Mouse (Mus musculus) liver, embryonic 15.5 days (tissue): ENCODE measurements around the gene Srpr. TPM values are rescaled to one million over a fixed set of nuclear protein-coding genes. Genes with fewer than 3 reads are reported as not detected.

Experiments used
- ATAC-seq: fragments of 200-750 bp; cut with Nextera tagmentation; 2 replicates; pipeline ENCODE4 v1.8.0; 2017; ENCODE audit warnings: moderate number of reproducible peaks, mild to moderate bottlenecking, moderate library complexity; ENCODE audit not compliant: insufficient read depth
- H3K27ac ChIP-seq: fragments of 300-500 bp; sonication (generic); replicated peaks from 2 replicates; pipeline ENCODE4 v1.5.1; 2015; ENCODE audit warnings: mild to moderate bottlenecking, inconsistent platforms
- H3K27me3 ChIP-seq: fragments of 300-500 bp; sonication (generic); 2 replicates; pipeline ENCODE4 v1.6.1; 2015; ENCODE audit warnings: mild to moderate bottlenecking, inconsistent platforms
- H3K36me3 ChIP-seq: fragments of 300-500 bp; sonication (generic); replicated peaks from 2 replicates; pipeline ENCODE4 v1.6.1; 2015; ENCODE audit warnings: moderate library complexity, mild to moderate bottlenecking, inconsistent platforms
- H3K4me1 ChIP-seq: fragments of 300-500 bp; sonication (generic); replicated peaks from 2 replicates; pipeline ENCODE4 v1.6.1; 2015; ENCODE audit warnings: inconsistent platforms
- H3K4me2 ChIP-seq: fragments of 300-500 bp; sonication (generic); 2 replicates; pipeline ENCODE4 v1.6.1; 2015; ENCODE audit warnings: moderate library complexity, mild to moderate bottlenecking, inconsistent platforms
- H3K4me3 ChIP-seq: fragments of 300-500 bp; sonication (generic); replicated peaks from 2 replicates; pipeline ENCODE4 v1.5.1; 2015; ENCODE audit warnings: mild to moderate bottlenecking, inconsistent platforms
- H3K9ac ChIP-seq: fragments of 300-500 bp; sonication (generic); 2 replicates; pipeline ENCODE4 v1.6.1; 2015; ENCODE audit warnings: moderate library complexity, mild to moderate bottlenecking, inconsistent platforms
- H3K9me3 ChIP-seq: fragments of 300-500 bp; sonication (generic); replicated peaks from 2 replicates; pipeline ENCODE4 v1.6.1; 2016; ENCODE audit warnings: inconsistent platforms
- WGBS: fragments of 180-500 bp; shearing (Covaris S2); methylation state at CpG from one replicate; pipeline ENCODE4 v1.1.7; 2015; ENCODE audit warnings: mixed read lengths; ENCODE audit not compliant: insufficient replicate concordance; 5-methylcytosine and 5-hydroxymethylcytosine counted together
- polyA plus RNA-seq: library from polyadenylated mRNA; unstranded; fragments of >200 nt; fragmentation: Nextera tagmentation; extraction: Ambion mirVana; gene quantifications from 2 replicates; pipeline ENCODE4 v1.2.1, GENCODE M21; 2015

Gene Srpr
- polyA plus RNA-seq, 1 experiment from 2014 or later: 52.7 TPM

DNA sequence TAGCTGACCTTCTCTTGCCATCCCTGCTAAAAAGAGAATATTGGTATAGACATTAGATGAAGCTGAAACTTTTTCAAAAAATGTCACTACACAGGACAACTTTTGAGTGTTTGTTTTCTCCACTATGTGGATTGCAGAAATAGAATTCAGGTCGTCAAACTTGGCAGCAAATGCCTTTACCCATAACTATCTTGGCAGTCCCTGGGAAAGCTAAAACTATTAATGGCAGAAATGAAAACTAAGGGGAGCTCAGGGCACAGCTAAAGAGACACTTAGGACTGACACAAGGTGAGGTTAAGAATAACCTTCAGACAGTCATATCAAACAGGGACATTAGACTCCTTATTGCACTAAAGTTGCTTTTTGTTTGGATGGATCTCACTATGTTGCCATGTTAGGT is 18.0 kb downstream of the Srpr start:
- H3K27ac ChIP-seq: no peak overlapping the region

DNA sequence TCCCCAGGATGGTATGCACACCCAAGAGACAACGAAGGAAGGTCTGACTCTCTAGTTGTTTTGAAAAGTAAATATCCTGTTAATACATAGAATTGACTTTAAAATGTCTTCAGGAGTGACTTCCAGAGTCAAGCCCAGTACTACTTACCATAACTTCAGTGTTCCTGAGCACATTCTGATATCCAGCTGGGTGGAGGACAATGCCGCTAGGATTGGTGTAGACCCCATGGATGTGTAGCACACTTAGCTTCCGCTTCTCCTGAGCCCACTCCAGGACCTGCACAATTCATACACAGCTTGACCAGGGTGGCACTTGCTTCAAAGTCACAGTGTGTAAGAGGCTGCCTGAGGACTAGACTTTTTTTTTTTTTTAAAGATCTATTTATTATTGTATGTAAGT is 23.5 kb downstream of the Srpr start:
- Histone ChIP-seq H3K4me3 (no peak overlapping the region), H3K4me1 (no peaks in the 10 kb centered on the region), H3K9me3 (no peaks in the 10 kb centered on the region), H3K27me3 (no peaks in the 10 kb centered on the region), H3K4me2 (no peak overlapping the region), H3K27ac (no peak overlapping the region), H3K36me3 (peaks cover 46% of the 10 kb centered on the region), H3K9ac (no peak overlapping the region)
- ATAC-seq: no peak
- WGBS: 87% methylated on average over 3 of the region's 3 CpGs

More for the DNA sequence above, 18.0 kb downstream of the Srpr start:
- Histone ChIP-seq H3K36me3 (peaks cover 76% of the 10 kb centered on the region), H3K9ac (no peak overlapping the region), H3K4me3 (no peak overlapping the region), H3K9me3 (no peaks in the 10 kb centered on the region), H3K27me3 (no peaks in the 10 kb centered on the region), H3K4me1 (no peaks in the 10 kb centered on the region), H3K4me2 (no peak overlapping the region)
- WGBS: 57% methylated on average over 1 of the region's 1 CpGs
- ATAC-seq: no peak

DNA sequence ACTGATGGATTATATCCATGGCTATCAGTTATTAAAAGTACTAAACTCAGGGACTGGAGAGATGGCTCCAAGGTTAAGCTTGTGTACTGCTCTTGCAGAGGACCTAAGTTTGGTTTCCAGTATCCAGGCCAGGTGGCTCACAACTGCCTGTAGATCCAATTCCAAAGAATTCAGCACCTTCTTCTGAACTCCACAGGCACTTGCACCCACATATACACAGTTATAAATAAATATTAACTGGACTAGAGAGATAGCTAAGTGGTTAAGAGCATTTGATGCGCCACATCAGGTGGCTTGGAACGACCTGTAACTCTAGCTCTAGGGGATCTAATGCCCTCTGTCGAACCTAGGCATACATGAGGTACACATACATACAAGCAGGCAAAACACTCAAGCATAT is 28.7 kb downstream of the Srpr start:
- no peak overlapping the region for H3K4me3 ChIP-seq

DNA sequence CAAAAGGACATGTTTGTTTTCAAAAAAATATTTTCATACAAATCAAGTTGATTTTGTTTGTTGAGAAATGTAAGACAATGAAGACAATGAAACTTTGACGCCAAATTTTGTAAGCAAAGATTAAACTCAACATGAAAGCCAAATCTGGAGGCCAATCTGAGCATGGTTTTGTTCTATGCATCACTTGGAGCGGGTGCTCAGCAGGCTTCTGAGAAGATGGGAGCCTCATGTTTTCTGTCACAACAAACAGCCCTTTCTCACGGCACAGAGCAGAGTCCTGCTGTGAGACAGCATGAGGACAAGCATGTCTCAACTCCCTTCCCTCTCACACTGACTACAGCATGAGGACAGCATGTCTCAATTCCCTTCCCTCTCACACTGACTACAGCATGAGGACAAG is 36.0 kb downstream of the Srpr start:
- Histone ChIP-seq H3K4me3 (no peak overlapping the region), H3K4me2 (no peak overlapping the region), H3K36me3 (peaks cover 14% of the 10 kb centered on the region), H3K27ac (no peak overlapping the region), H3K4me1 (no peaks in the 10 kb centered on the region), H3K9me3 (no peaks in the 10 kb centered on the region), H3K9ac (no peak overlapping the region), H3K27me3 (no peaks in the 10 kb centered on the region)
- ATAC-seq: no peak
- 69% methylated on average over 3 of the region's 3 CpGs for WGBS

More for the DNA sequence above, 28.7 kb downstream of the Srpr start:
- no peaks in the 10 kb centered on the region for H3K4me1 ChIP-seq
- no peak overlapping the region for H3K9ac ChIP-seq
- no peaks in the 10 kb centered on the region for H3K9me3 ChIP-seq
- no peak overlapping the region for H3K27ac ChIP-seq
- H3K36me3 ChIP-seq: peaks cover 22% of the 10 kb centered on the region; the same call in 1 of the 2 replicates
- no peak overlapping the region for H3K4me2 ChIP-seq
- 78% methylated on average over 3 of the region's 3 CpGs for WGBS
- H3K27me3 ChIP-seq: no peaks in the 10 kb centered on the region
- no peak for ATAC-seq

DNA sequence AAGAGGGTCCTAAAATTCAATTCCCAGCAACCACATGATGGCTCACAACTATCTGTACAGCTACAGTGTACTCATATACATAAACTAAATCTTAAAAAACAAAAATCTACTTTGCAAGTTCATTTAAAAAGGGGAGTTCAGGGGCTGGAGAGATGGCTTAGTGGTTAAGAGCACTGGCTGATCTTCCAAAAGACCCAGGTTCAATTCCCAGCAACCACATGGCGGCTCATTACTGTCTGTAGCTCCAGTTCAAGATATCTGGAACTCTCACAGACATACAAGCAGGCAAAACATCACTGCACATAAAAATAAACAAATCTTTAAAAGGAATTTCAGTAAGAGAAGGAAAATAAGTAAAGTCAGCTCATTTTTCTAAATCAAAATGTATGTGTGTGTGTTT is 38.4 kb downstream of the Srpr start:
- Histone ChIP-seq H3K9ac (no peak overlapping the region), H3K27me3 (no peaks in the 10 kb centered on the region), H3K4me3 (no peak overlapping the region), H3K9me3 (no peaks in the 10 kb centered on the region), H3K4me2 (no peak overlapping the region), H3K27ac (no peak overlapping the region), H3K36me3 (peaks cover 9% of the 10 kb centered on the region), H3K4me1 (no peaks in the 10 kb centered on the region)
- WGBS: 72% methylated on average over 1 of the region's 1 CpGs
- ATAC-seq: no peak

DNA sequence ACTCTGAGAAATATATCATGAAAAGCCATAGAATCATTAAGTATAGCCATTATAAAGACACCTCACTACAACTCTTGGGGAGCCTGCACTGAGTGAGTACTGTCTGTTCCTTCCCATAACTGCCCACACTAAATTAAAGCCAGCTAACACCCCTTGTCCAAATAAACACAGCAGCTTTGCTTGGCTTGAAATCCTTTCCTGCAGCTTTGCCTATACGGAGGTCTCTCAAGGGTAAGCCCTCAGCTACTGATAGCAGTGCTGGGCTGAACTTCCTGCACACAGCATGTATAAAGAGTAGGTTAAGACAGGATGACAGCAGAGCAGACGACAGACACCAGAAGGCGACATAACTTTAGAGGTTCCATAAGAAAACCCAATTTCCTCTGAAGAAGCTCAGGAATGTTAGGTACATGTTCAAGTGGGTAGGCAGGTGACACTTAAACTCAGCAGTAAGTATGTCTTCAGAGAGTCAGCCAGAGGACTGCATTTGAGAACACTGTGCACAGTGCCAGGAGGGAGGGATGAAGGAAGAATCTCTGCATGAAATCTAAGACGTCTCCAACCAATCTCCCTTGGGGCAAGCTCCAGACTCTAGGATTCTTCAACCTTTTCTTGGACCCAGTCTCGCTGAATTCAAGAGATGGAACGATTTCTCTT is 39.1 kb downstream of the Srpr start:
- H3K4me3 ChIP-seq: no peak overlapping the region
- 63% methylated on average over 6 of the region's 6 CpGs for WGBS
- H3K4me2 ChIP-seq: no peak overlapping the region
- peaks cover 6% of the 10 kb centered on the region for H3K36me3 ChIP-seq
- no peak overlapping the region for H3K9ac ChIP-seq
- no peaks in the 10 kb centered on the region for H3K9me3 ChIP-seq
- H3K27ac ChIP-seq: no peak overlapping the region
- no peak for ATAC-seq
- no peaks in the 10 kb centered on the region for H3K4me1 ChIP-seq
- no peaks in the 10 kb centered on the region for H3K27me3 ChIP-seq

DNA sequence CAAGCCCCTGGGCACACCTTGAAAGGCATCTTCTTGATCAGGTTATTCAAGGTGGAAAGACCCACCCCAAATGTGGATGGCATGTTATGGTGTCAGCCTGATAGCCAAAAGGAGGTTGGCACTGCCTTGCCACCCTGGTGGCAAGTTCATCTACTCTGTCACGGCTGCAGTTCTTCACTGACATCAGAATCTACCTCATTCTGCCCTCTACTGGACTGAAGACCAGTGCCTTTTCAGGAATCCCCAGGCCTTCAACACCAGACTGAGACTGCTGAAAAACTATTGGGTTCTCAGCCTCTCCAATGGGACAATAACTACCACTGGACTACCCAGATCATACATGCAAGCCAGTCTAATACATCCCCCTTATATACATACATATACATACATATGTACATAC is 39.8 kb downstream of the Srpr start:
- Histone ChIP-seq H3K9ac (no peak overlapping the region), H3K9me3 (no peaks in the 10 kb centered on the region), H3K27me3 (no peaks in the 10 kb centered on the region), H3K4me1 (no peaks in the 10 kb centered on the region), H3K27ac (no peak overlapping the region), H3K36me3 (0 out of 2 replicates have a peak, but pooled peaks cover 3% of the 10 kb centered on the region), H3K4me3 (no peak overlapping the region), H3K4me2 (no peak overlapping the region)
- WGBS: 76% methylated on average over 1 of the region's 1 CpGs
- no peak for ATAC-seq

DNA sequence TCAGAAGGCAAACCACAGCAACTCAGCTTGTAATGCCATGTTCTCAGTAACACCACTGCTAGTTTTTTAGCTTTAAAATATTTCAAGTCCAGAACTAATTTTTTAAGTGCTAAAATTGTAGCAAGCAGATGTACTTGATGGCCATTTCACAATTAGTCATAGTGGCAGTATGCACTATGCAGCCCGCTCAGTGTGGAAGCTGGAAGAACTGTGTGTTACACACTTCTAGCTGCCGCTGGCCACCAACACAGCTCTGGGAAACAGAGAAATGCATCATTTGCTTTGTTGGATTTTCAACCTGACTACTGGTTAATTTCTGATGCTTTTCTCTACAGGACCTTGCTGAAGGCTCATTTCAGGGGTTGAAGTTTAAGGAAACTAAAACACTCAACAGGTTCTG is 47.4 kb downstream of the Srpr start:
- H3K27ac ChIP-seq: no peak overlapping the region
- no peaks in the 10 kb centered on the region for H3K9me3 ChIP-seq
- no peak overlapping the region for H3K9ac ChIP-seq
- ATAC-seq: no peak
- no peaks in the 10 kb centered on the region for H3K4me1 ChIP-seq
- 85% methylated on average over 2 of the region's 2 CpGs for WGBS
- H3K27me3 ChIP-seq: no peaks in the 10 kb centered on the region
- no peak overlapping the region for H3K4me3 ChIP-seq
- no peak overlapping the region for H3K4me2 ChIP-seq
- no peaks in the 10 kb centered on the region for H3K36me3 ChIP-seq

DNA sequence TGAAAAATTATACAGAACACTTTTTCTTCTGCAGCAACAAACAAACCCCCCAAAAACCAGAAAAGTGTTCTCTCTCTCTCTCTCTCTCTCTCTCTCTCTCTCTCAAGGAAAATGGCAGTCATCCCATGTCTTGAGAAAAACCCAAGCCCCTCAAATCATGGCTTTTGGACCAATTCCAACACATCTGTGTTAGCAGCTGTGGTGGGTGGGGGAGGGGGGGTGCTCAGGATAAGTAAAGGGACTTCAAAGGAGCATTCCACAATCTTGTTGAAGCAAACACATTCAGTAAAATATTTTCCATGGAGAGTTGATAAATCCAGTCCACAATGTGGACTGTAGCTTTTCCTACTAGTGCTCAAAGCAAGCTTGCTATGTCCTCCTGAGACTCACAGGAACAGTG is 49.5 kb downstream of the Srpr start:
- no peak overlapping the region for H3K27ac ChIP-seq
- no peak overlapping the region for H3K9ac ChIP-seq
- H3K4me2 ChIP-seq: no peak overlapping the region
- H3K9me3 ChIP-seq: no peaks in the 10 kb centered on the region
- no peak for ATAC-seq
- no peak overlapping the region for H3K4me3 ChIP-seq
- no peaks in the 10 kb centered on the region for H3K36me3 ChIP-seq
- H3K27me3 ChIP-seq: no peaks in the 10 kb centered on the region
- no peaks in the 10 kb centered on the region for H3K4me1 ChIP-seq

DNA sequence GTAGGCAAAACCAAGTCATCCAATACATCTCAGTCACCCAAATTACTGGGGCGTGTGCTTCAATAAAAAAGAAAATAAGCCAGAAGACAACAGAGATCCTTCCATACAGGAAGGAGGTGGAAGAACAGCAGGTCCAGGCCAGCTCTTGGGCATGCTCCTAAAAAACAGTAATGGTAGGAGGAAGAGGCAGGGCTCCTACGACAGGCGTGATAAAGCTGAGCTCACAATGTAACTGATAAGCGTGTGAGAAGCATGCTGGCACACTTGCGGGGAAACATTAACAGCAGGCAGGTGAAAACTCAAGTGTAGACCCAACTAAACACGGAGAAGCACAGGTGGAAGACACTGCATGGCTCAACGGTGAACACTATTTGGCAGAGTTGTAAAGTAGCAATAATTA is 57.4 kb downstream of the Srpr start:
- WGBS: 43% methylated on average over 7 of the region's 7 CpGs
- peaks cover 10% of the 10 kb centered on the region for H3K4me1 ChIP-seq
- H3K27ac ChIP-seq: no peak overlapping the region
- ATAC-seq: no peak
- H3K4me2 ChIP-seq: no peak overlapping the region; the same call in 1 of the 2 replicates
- no peaks in the 10 kb centered on the region for H3K27me3 ChIP-seq
- no peak overlapping the region for H3K4me3 ChIP-seq
- no peak overlapping the region for H3K9ac ChIP-seq
- H3K36me3 ChIP-seq: no peaks in the 10 kb centered on the region
- H3K9me3 ChIP-seq: no peaks in the 10 kb centered on the region

DNA sequence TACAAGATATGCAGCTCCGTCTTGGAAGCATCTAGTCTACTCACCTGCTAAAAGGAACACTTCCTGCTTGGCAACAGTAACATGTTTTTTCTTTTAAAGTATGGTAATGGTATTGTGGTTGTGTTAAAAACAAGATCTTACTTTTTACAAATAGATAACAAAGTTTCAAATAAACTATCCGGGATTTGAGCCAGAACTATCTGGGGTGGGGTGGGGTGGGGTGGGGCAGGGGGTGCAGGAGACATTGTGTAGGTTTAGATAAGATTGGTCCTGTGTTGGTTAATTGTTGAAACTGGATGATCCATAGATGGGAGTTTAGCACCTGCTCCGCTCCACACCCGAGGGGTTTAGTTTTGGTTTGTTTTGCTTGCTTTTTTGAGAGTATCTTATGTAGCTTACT is 62.4 kb downstream of the Srpr start:
- Histone ChIP-seq H3K4me3 (no peak overlapping the region), H3K9ac (no peak overlapping the region), H3K9me3 (no peaks in the 10 kb centered on the region), H3K4me1 (peaks cover 46% of the 10 kb centered on the region), H3K4me2 (no peak overlapping the region), H3K27me3 (no peaks in the 10 kb centered on the region), H3K27ac (no peak overlapping the region), H3K36me3 (no peaks in the 10 kb centered on the region)
- 18% methylated on average over 4 of the region's 4 CpGs for WGBS
- ATAC-seq: no peak

DNA sequence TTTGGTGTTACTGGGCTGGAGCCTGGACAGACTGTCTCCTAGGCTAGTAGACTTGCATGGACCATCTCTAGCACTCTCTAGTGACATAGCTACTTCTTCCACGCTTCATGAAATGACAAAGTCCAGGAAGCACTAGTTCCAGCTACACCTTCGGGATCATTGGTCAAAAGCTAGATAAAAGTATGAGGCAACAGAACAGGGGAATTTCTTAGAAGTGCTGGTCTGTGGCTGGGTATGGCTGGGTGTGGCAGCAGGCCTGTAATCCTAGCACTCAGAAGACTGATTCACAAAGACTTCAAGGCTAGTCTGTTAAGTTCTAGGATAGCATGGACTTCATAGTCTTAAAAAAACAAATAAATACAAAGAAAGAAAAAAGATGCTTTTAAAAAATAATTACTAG is 63.5 kb downstream of the Srpr start:
- Histone ChIP-seq H3K36me3 (no peaks in the 10 kb centered on the region), H3K9ac (no peak overlapping the region; the same call in 1 of the 2 replicates), H3K4me3 (no peak overlapping the region), H3K9me3 (no peaks in the 10 kb centered on the region), H3K27me3 (no peaks in the 10 kb centered on the region), H3K27ac (no peak overlapping the region), H3K4me1 (peaks cover 47% of the 10 kb centered on the region), H3K4me2 (no peak overlapping the region)
- 30% methylated on average over 2 of the region's 2 CpGs for WGBS
- no peak for ATAC-seq
